Mouse (Mus musculus): ENCODE results near the gene Ripor3.
A peak's percentile ranks its signal among the peaks of the same experiment; 100 is the strongest.
"Not testable (repeated sequence)": the region's sequence is repeated elsewhere in the genome, so short reads cannot be mapped to it uniquely, and the experiment has no call there.

Gene Ripor3

DNA sequence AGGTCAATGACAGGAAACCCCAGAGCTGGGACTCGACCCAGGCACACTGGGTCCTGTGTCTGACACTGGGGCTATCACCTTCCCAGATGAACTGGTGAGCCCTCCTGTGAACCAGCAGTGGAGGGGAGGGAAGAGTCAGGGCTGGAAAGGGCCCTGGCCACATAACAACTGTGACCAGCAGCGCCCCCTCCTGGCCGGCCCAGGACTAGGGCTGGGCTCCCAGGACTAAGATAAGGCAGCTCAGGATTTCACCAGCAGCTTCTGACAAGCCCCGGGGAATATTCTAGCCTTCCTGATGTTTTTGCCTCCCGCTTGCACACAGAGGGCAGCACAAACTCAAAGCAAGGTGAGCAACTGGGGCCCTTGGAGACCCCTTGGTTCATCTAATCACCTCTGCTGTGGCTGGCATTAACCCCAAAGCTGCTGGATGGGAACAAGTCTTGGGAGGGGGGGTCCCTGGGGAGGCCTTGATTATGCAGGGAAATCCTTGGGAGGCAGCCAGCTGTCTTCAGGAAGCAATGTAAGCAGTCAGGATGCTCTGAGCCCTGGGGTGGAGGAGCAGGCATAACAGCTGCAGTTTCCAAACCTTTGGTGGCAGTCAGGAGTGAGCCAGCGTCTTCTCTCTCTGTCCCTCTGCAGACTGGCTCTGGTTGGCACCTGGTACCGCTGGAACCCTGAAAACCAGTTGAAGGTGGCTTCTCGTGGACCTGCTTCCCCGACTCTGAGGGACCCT is at the start of gene Ripor3:
Gene Ripor3, minus strand, starts transcription at position 683 of the 733 bp plus-strand sequence.
- peak; percentile 72 to 91 for DNase-seq (ENCODE audit: low spot score in 2 of 2)

GRCm38 (mm10) chr2:168059200-168059790 is 48.9 kb upstream of the Ripor3 start:
- no peak for DNase-seq (ENCODE audit: low spot score in 2 of 2)

DNA sequence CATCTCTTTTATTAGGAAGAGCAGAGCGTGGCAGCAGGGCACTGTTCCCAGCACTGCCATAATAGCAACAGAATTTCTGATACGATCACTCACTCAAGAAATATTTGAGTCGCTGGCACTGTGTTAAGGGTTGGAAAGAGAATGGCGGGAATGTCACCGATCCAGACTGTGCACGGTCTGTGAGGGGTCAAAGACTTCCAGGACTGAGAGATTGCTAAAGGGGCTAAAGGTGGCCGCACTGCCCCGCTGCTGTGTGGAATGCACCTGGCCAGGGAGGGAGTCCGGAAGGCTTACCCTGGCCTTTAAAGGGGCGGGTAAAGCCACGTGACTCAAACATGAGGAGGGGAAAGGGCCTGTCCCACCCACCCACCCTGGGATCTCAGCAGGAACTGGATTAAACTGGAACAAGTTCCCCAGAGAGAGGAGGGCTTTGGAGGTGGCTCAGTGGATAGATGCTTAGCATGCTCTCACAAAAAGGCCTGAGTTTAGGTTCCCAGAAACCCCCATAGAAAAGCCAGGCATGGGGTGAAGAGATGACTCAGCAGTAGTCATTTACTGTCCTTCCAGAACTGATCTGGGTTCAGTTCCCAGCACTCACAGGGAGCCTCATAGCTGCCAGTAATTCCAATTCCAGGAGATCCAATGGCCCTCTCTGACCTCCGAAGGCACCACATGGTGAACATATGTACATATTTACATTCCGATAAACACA is 48.2 kb upstream of the Ripor3 start:
- no peak for DNase-seq (ENCODE audit: low spot score in 2 of 2)

- not testable (repeated sequence) for DNase-seq (ENCODE audit: low spot score in 2 of 2)
Observed at GRCm38 (mm10) chr2:168057876-168058275, 47.5 kb upstream of the Ripor3 start.

DNA sequence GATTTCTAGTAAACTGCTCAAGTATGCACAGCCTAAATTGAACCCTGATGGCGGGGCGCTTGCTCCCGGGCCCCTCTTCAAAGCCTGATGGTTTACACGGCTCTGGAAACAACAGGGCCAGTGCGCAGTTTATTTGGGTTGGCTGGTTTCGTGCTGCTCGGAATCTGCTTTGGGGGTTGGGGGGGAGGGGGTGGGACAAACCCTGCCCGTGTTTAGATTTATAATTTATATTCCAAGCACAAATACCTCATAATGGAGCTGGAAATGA is 46.2 kb upstream of the Ripor3 start:
- no peak for DNase-seq (ENCODE audit: low spot score in 2 of 2)

DNA sequence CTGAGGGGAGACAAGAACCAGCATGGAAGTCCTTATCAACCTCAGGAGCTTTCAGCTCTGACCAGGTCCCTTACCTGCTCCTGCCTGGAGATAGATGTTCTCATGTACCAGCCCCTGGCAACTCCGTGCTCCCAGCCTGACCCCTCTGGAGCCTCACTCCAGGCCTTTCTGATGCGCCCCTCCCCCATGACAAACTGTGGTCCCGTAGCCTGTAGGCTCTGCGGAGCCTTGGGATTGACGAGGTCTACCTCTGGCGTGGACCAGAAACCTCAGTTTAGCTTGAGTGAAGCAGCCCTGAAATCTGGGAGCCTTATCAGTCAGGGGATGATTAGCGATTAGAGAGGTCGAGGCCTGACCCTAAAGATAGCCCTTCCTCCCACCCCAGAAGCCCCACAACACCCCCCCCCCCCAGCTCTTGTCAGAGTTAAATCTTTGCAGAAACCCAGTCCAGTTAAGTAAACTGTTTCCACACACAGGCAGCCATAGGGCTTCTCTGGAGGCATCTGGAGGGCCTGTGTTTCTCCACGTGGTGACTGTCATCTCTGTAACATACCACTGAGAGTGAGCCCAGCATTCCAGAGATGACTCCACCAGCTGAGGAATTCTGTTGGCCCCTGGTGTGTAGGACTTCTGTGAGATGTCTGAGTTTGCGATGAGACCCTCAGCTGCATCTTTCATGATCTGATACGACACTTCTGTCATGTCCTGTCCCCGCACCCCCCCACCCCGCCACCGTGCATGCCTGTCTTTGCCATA is 45.7 kb upstream of the Ripor3 start:
- no peak for DNase-seq (ENCODE audit: low spot score in 2 of 2)

GRCm38 (mm10) chr2:168054142-168054541 is 43.7 kb upstream of the Ripor3 start:
- no peak for DNase-seq (ENCODE audit: low spot score in 2 of 2)

- DNase-seq (ENCODE audit: low spot score in 2 of 2): no peak
Observed at GRCm38 (mm10) chr2:168052689-168053088, 42.3 kb upstream of the Ripor3 start.

DNA sequence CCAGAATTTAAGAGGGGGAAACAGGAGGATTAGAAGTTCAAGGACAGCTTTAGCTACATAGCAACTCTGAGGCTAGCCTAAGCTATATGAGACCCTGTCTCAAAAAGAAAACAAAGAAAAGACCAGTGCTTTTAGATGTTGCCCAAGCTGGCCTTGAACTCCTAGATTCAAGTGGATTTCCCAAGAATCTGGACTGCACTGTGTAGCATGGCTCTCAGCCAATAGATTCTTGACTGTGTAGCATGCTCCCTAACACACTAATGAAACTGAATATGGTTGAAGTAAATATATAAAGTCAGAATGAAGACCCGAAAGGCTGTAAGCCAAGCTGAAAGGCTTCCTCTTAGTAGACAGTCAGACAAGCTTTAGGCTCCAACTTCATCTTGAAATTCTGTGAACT is 41.7 kb upstream of the Ripor3 start:
- DNase-seq (ENCODE audit: low spot score in 2 of 2): no peak

DNA sequence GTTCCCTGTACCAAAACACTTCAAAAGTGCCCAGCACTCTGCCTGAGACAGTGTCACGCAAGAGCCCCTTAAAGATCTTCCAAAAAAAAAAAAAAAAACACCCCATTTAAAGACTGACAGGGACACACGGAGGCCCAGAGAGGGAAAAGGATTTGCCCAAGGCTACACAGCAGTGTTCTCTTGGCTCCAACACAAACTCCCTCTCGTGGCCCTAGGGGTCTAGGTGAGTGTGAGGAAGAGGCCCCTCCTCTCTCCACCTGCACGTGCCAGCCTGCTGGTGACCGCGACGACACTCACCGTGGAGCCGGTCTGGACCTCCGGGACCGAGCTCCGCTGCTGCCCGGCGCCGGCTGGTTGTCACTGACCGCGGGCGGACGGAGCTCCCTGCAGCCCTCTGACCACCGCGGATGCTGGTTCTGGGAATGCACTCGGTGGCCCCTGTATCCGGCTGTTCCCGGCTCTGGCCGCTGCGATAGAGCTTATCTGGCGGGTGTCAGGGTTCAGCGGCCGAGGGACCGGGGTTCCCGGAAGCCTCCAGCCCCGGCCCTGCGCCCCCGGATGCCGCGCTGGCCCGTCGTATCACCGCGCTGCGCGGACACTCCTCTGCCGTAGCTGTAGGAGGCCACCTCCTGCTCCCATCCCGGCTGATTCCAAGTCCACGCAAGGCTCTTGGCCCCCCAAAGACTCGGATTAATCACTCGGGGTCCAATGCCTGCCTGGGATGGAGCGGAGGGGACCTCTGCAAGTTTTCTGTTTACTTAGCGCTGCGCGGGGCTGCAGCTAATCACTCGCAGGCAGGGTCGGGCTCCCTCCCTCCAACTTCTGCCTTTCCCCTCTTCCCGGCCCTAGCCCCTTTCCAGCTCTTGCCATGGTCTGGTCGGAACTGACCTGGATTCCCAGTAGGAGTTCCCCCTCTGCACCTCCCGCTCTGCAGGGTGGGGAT is 39.9 kb upstream of the Ripor3 start:
- peak in 1 of 2 experiments; percentile 28 for DNase-seq (ENCODE audit: low spot score in 2 of 2)

- no peak for DNase-seq (ENCODE audit: low spot score in 2 of 2)
Observed at GRCm38 (mm10) chr2:168049002-168049635, 38.7 kb upstream of the Ripor3 start.

- DNase-seq (ENCODE audit: low spot score in 2 of 2): no peak
Observed at GRCm38 (mm10) chr2:168046467-168046866, 36.0 kb upstream of the Ripor3 start.

DNA sequence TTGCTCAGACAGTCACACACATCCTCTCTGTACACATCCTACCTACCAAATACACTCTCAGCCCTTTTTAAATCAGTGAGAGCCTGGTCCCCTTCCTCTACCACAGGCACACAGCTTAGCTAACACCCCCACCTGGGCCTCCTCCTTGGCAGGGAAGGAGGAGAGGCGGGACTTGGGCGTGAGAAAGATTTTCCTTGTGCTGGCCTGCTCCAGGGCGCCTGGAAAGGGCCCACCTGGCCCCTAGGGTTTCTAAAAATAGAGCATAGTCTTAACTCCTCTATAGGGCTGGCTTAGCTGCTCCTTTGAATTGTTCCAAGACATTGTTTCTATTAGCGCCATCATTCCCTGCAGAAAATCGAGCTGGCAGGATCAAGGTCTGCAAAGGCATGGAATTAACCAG is 35.4 kb upstream of the Ripor3 start:
- no peak for DNase-seq (ENCODE audit: low spot score in 2 of 2)

DNA sequence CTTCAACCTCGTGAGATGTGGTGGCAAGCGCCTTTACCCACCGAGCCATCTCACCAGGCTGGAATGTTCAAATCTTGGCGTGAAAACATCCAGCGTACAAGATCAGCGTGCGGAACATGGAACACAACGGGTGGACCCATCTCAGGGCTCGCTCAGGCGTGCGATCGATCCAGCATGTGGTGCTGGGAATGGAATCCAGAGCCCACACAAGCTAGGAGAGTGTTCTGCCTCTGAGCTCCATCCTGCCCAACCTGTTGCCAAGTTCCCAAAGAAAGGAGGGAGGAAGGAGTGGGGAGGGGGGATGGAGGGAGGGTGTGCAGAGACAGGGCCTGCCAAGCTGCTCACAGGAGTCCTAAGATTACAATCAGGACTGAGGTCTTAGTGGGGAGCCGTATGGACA is 34.9 kb upstream of the Ripor3 start:
- DNase-seq (ENCODE audit: low spot score in 2 of 2): no peak

GRCm38 (mm10) chr2:168044681-168045287 is 34.4 kb upstream of the Ripor3 start:
- no peak for DNase-seq (ENCODE audit: low spot score in 2 of 2)

- no peak for DNase-seq (ENCODE audit: low spot score in 2 of 2)
Observed at GRCm38 (mm10) chr2:168042019-168042418, 31.6 kb upstream of the Ripor3 start.

DNA sequence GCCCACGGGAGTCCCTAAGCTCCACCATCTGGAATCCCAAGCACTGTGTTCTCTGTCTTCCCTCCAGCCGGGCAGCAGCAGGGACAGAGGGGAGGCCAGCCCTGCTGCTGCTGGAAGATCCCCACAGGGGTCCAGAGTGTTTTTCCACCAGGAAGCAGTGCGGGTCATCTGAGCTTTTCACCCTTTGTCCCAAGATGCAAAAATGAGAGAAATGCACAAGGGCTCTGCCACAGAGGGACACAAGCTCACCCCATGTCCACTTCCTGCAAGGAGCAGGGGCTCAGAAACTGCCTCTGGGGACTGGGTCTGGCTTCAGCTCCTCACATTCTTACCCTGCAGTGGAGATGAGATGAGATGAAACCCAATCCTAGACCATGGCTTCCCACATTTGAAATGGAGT is 30.3 kb upstream of the Ripor3 start:
- DNase-seq (ENCODE audit: low spot score in 2 of 2): no peak

DNA sequence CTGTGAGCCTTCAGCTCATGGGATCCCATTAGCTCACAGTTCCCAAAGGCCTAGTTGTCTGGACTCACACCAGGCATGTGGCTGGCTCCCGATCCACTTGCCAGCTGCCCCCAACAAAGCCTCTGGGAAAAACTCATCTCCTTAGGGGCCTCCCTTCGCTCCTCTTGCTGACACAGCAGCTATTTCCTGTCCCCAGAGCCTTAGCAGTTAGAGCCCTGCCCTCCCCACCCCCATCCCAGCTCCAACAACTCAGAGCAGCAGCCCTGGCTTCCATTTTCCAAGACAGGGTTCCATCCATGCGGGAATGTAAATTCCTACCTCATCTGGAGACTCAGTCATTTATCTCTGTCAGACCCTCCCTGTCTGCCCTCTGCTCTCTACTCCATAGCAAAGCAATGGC is 26.6 kb upstream of the Ripor3 start:
- no peak for DNase-seq (ENCODE audit: low spot score in 2 of 2)

DNA sequence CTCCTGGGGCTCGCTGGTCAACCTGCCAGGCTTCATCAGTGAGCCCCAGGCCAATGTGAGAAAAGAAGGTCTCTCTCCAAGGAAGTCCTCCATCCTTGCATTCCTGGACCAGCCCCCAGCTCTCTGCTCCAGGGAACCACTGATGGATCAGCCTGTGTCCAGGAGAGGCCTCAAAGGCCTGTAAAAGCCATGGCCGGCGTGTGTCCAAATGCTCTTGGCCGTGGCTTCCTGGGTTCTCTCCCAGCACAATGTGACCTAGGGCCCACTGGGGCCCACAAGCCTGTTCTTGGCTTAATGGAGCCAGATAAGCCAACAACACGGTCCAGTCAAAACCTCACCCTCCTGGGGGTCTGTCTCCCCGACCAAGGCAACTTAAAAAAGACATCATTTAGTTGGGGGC is 25.5 kb upstream of the Ripor3 start:
- no peak for DNase-seq (ENCODE audit: low spot score in 2 of 2)

DNA sequence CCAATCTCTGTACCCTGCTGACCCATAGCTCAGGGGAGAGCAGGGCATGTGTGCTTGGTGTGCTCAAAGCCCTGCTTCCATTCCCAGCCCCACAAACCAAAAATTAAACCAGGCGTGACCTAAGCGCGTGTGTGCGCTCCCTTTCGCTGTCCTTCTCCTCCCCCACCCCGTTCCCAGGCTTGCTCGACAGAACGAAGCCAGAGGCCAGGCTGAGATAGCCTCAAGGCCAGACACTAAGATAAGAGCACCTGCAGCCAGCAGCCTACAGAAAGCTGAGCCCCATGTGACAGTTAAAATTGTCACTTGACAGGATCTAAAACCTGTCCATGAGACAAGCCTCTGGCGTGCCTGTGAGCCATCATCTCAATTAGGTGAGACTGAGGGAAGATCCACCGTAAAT is 23.5 kb upstream of the Ripor3 start:
- no peak for DNase-seq (ENCODE audit: low spot score in 2 of 2)
